Comparison of ENCODE assay signal across 10 mouse cellular contexts in the genomic region with DNA sequence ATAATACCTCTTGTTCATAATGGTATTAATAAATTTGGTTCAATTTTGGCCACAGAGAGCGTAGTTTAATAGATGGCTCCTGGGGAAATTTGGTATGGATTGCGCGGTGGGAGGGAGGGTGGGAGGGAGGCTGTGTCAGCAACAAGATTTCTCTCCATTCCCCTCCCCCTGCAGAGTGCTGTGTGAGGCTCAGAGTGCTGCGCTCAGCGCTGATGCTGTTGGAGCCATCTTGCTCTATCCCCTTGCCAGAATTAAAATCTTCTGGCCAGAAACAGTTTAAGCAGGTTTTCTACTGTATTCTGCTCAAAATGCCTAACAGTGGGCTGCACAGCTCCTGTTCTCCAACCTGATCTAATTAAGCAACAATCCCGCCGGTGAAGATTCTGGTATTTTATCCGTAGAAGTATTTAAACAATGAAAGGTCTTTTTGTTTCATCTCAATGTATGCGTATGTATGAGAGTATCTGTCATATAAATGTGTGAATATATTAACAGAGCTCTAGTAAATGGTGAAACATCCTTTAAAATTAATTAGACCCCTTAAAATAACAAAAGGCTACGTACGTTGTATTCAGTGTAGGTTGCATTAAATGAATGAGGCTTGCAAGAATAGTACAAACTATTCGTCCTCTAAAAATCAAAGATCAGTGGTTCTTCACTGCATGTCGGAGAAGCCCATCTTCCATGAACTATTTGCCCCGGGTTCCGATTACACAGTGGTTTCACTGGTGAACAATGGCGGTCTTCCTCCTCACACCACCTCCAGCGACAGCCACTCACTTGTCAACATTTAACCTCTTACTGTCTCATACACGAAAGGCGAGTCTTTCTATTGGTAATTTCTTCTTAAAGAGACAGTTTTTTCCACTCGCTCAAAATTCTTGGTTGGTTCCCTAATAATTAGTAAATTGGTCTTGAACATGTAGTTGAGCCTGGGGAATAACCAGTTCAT. TPM values are rescaled to one million over a fixed set of nuclear protein-coding genes. Genes with fewer than 3 reads are reported as not detected.
DNase-seq lines count a peak whose midpoint lies in the region; ATAC-seq and TF ChIP-seq lines count a peak whose summit lies in the region.
"Had no signal": no experiment of that assay in that cellular context is flagged by ENCODE, and none has a peak within 500 bp of the region (broad histone marks: within the 10 kb centered on the region; RNA-seq: fewer than 3 reads in every experiment).

No protein-coding gene starts in this region.

- no peaks in the 10 kb centered on the region for H3K36me3 ChIP-seq in heart, embryonic 13.5 days
- H3K36me3 ChIP-seq in embryonic facial prominence, embryonic 13.5 days = no peaks in the 10 kb centered on the region
- no peaks in the 10 kb centered on the region for H3K36me3 ChIP-seq in neural tube, embryonic 13.5 days
- H3K36me3 ChIP-seq: G1E had no signal

- H3K4me3 ChIP-seq in heart, embryonic 13.5 days = peak overlapping the region; percentile 52
- H3K4me3 ChIP-seq in embryonic facial prominence, embryonic 13.5 days = peak overlapping the region; percentile 49
- peak overlapping the region; percentile 67 for H3K4me3 ChIP-seq in left cerebral cortex, adult 2 months
- H3K4me3 ChIP-seq in neural tube, embryonic 13.5 days = peak overlapping the region; percentile 64

- WGBS in heart, embryonic 13.5 days = 16% methylated on average over 20 of the region's 20 CpGs
- 6% methylated on average over 20 of the region's 20 CpGs for whole genome bisulfite sequencing in embryonic facial prominence, embryonic 13.5 days
- WGBS in neural tube, embryonic 13.5 days = 3% methylated on average over 20 of the region's 20 CpGs

- no peak for ATAC-seq in heart, embryonic 13.5 days (ENCODE audit: extremely low read depth, insufficient number of reproducible peaks, low FRiP score, low TSS enrichment)
- no peak for ATAC-seq in embryonic facial prominence, embryonic 13.5 days (ENCODE audit: insufficient number of reproducible peaks, insufficient read depth, low FRiP score, low TSS enrichment, low read depth)
- ATAC-seq in neural tube, embryonic 13.5 days (ENCODE audit: low read depth) = peak; percentile 68

- DNase-seq in heart, postnatal 10 days = no peak
- DNase-seq in MN1 (ENCODE audit: low spot score) = peak; percentile 86
- DNase-seq in left cerebral cortex, adult 2 months (ENCODE audit: extremely low spot score in 1 of 2, low spot score in 2 of 2) = peak in 1 of 2 experiments; percentile 59
- DNase-seq in T-cell, adult 2 months (ENCODE audit: low spot score) = no peak
- DNase-seq in urinary bladder, postnatal 4 days (ENCODE audit: low spot score in 2 of 2) = no peak

- peaks cover 65% of the 10 kb centered on the region for H3K27me3 ChIP-seq in heart, embryonic 13.5 days (replicated peaks)
- H3K27me3 ChIP-seq in embryonic facial prominence, embryonic 13.5 days = peaks cover 33% of the 10 kb centered on the region
- no peaks in the 10 kb centered on the region for H3K27me3 ChIP-seq in neural tube, embryonic 13.5 days

- peaks cover 29% of the 10 kb centered on the region for H3K4me1 ChIP-seq in heart, embryonic 13.5 days
- H3K4me1 ChIP-seq in embryonic facial prominence, embryonic 13.5 days = peaks cover 20% of the 10 kb centered on the region; the same call in 1 of the 2 replicates
- peaks cover 47% of the 10 kb centered on the region for H3K4me1 ChIP-seq in neural tube, embryonic 13.5 days (replicated peaks)

- peak overlapping the region; percentile 73 for H3K4me2 ChIP-seq in heart, embryonic 13.5 days
- H3K4me2 ChIP-seq in embryonic facial prominence, embryonic 13.5 days = peak overlapping the region; percentile 70
- H3K4me2 ChIP-seq in neural tube, embryonic 13.5 days = peak overlapping the region; percentile 58

- peak overlapping the region; percentile 80 for H3K27ac ChIP-seq in heart, embryonic 13.5 days (replicated peaks)
- peak overlapping the region; percentile 93 for H3K27ac ChIP-seq in embryonic facial prominence, embryonic 13.5 days
- H3K27ac ChIP-seq in left cerebral cortex, adult 2 months = peak overlapping the region; percentile 96
- H3K27ac ChIP-seq in neural tube, embryonic 13.5 days (replicated peaks) = peak overlapping the region; percentile 100

- no peak for TF ChIP-seq CTCF in left cerebral cortex, adult 2 months (IDR thresholded peaks at IDR 0.05)

- no peaks in the 10 kb centered on the region for H3K9me3 ChIP-seq in heart, embryonic 13.5 days
- H3K9me3 ChIP-seq in embryonic facial prominence, embryonic 13.5 days = no peaks in the 10 kb centered on the region
- H3K9me3 ChIP-seq in neural tube, embryonic 13.5 days = no peaks in the 10 kb centered on the region
- H3K9me3 ChIP-seq: G1E had no signal

- intact Hi-C loops in heart, postnatal 10 days (cut with DNase I) = no loop called here
- intact Hi-C loops in left cerebral cortex, adult 2 months (cut with DNase I) = no loop called here

- peak overlapping the region; percentile 77 for H3K9ac ChIP-seq in heart, embryonic 13.5 days
- peak overlapping the region; percentile 70 for H3K9ac ChIP-seq in embryonic facial prominence, embryonic 13.5 days
- peak overlapping the region; percentile 96 for H3K9ac ChIP-seq in neural tube, embryonic 13.5 days

RNA-seq across cellular contexts. Expression of a gene that starts 1.0 kb away (rescaled TPM):
- 14.4 and 14.9 TPM in 2 replicates for polyA plus RNA-seq in heart, embryonic 13.5 days (2015; fragmentation: Nextera tagmentation; extraction: Ambion mirVana)
- total RNA-seq in heart, postnatal 10 days (2021) = 10 to 100 TPM; 11.0 to 13.0 TPM
- 45.4 and 46.9 TPM in 2 replicates for polyA plus RNA-seq in embryonic facial prominence, embryonic 13.5 days (2015; fragmentation: Nextera tagmentation; extraction: Ambion mirVana)
- 10 to 100 TPM; 88.5 to 98.9 TPM for total RNA-seq in left cerebral cortex, adult 2 months (2021)
- 278 and 296 TPM in 2 replicates for polyA plus RNA-seq in neural tube, embryonic 13.5 days (2015; fragmentation: Nextera tagmentation; extraction: Ambion mirVana)
- polyA plus RNA-seq: G1E had no signal

RNA-seq across cellular contexts. Expression of a gene that starts 4.7 kb away (rescaled TPM):
- polyA plus RNA-seq in heart, embryonic 13.5 days (2015; fragmentation: Nextera tagmentation; extraction: Ambion mirVana) = 26.4 and 28.5 TPM in 2 replicates
- 10 to 100 TPM; 33.2 to 36.7 TPM for total RNA-seq in heart, postnatal 10 days (2021)
- polyA plus RNA-seq in embryonic facial prominence, embryonic 13.5 days (2015; fragmentation: Nextera tagmentation; extraction: Ambion mirVana) = 34.0 and 34.3 TPM in 2 replicates
- 10 to 100 TPM; 55.5 to 59.1 TPM for total RNA-seq in left cerebral cortex, adult 2 months (2021)
- 124 and 126 TPM in 2 replicates for polyA plus RNA-seq in neural tube, embryonic 13.5 days (2015; fragmentation: Nextera tagmentation; extraction: Ambion mirVana)

RNA-seq across cellular contexts. Expression of a gene that starts 4.7 kb away (rescaled TPM):
- polyA plus RNA-seq in heart, embryonic 13.5 days (2015; fragmentation: Nextera tagmentation; extraction: Ambion mirVana) = 0.43 and 0.76 TPM in 2 replicates
- total RNA-seq in heart, postnatal 10 days (2021) = under 1 TPM; 0.12 to 0.22 TPM
- 0.25 and 0.55 TPM in 2 replicates for polyA plus RNA-seq in embryonic facial prominence, embryonic 13.5 days (2015; fragmentation: Nextera tagmentation; extraction: Ambion mirVana)
- total RNA-seq in left cerebral cortex, adult 2 months (2021) = 1 to 10 TPM; 4.8 to 4.9 TPM
- 0.90 and 1.3 TPM in 2 replicates for polyA plus RNA-seq in neural tube, embryonic 13.5 days (2015; fragmentation: Nextera tagmentation; extraction: Ambion mirVana)
- total RNA-seq: hematopoietic stem cell, adult 5-6 weeks had no signal

RNA-seq across cellular contexts. Expression of a gene that starts 11.0 kb away (rescaled TPM):
- 151 and 166 TPM in 2 replicates for polyA plus RNA-seq in heart, embryonic 13.5 days (2015; fragmentation: Nextera tagmentation; extraction: Ambion mirVana)
- 100 to 1,000 TPM; 162 to 173 TPM for total RNA-seq in heart, postnatal 10 days (2021)
- polyA plus RNA-seq in embryonic facial prominence, embryonic 13.5 days (2015; fragmentation: Nextera tagmentation; extraction: Ambion mirVana) = 254 and 255 TPM in 2 replicates
- 100 to 1,000 TPM; 445 to 469 TPM for total RNA-seq in left cerebral cortex, adult 2 months (2021)
- polyA plus RNA-seq in neural tube, embryonic 13.5 days (2015; fragmentation: Nextera tagmentation; extraction: Ambion mirVana) = 576 and 601 TPM in 2 replicates

RNA-seq across cellular contexts. Expression of a gene that starts 28.1 kb away (rescaled TPM):
- 25.6 and 28.2 TPM in 2 replicates for polyA plus RNA-seq in heart, embryonic 13.5 days (2015; fragmentation: Nextera tagmentation; extraction: Ambion mirVana)
- total RNA-seq in heart, postnatal 10 days (2021) = 10 to 100 TPM; 19.9 to 20.8 TPM
- polyA plus RNA-seq in embryonic facial prominence, embryonic 13.5 days (2015; fragmentation: Nextera tagmentation; extraction: Ambion mirVana) = 21.7 and 23.5 TPM in 2 replicates
- 10 to 100 TPM; 25.6 to 26.1 TPM for total RNA-seq in left cerebral cortex, adult 2 months (2021)
- 19.7 and 20.2 TPM in 2 replicates for polyA plus RNA-seq in neural tube, embryonic 13.5 days (2015; fragmentation: Nextera tagmentation; extraction: Ambion mirVana)
